Mouse (Mus musculus) heart, embryonic 10.5 days (tissue): ENCODE results near the gene Sord. TPM values are rescaled to one million over a fixed set of nuclear protein-coding genes. Genes with fewer than 3 reads are reported as not detected.
"Not testable (repeated sequence)": the region's sequence is repeated elsewhere in the genome, so short reads cannot be mapped to it uniquely, and the experiment has no call there.

Experiments used
- DNase-seq: peaks from one replicate; pipeline ENCODE4 v3.0.0-alpha.2; 2017; ENCODE audit warnings: low spot score
- H3K27ac ChIP-seq: fragments of 300-500 bp; sonication (generic); 2 replicates; pipeline ENCODE4 v1.5.1; 2016; ENCODE audit warnings: mild to moderate bottlenecking
- H3K27me3 ChIP-seq: fragments of 300-500 bp; sonication (generic); 2 replicates; pipeline ENCODE4 v1.6.1; 2016; ENCODE audit warnings: mild to moderate bottlenecking; ENCODE audit not compliant: poor library complexity, insufficient read depth, severe bottlenecking
- H3K36me3 ChIP-seq: fragments of 300-500 bp; sonication (generic); 2 replicates; pipeline ENCODE4 v1.6.1; 2016; ENCODE audit warnings: mild to moderate bottlenecking, moderate library complexity
- H3K4me1 ChIP-seq: fragments of 300-500 bp; sonication (generic); 2 replicates; pipeline ENCODE4 v1.6.1; 2016; ENCODE audit warnings: mild to moderate bottlenecking
- H3K4me3 ChIP-seq: fragments of 300-500 bp; sonication (generic); 2 replicates; pipeline ENCODE4 v1.5.1; 2016; ENCODE audit warnings: mild to moderate bottlenecking, moderate library complexity
- H3K9me3 ChIP-seq: fragments of 300-500 bp; sonication (generic); 2 replicates; pipeline ENCODE4 v1.6.1; 2016; ENCODE audit warnings: mild to moderate bottlenecking, moderate library complexity
- WGBS: fragments of 180-500 bp; shearing (Covaris S2); methylation state at CpG from one replicate; pipeline ENCODE4 v1.1.7; 2016; 5-methylcytosine and 5-hydroxymethylcytosine counted together
- polyA plus RNA-seq: library from polyadenylated mRNA; unstranded; fragments of >200 nt; fragmentation: Nextera tagmentation; extraction: Ambion mirVana; gene quantifications from 2 replicates; pipeline ENCODE4 v1.2.1, GENCODE M21; 2016

Sord gene
- polyA plus RNA-seq, result 40.8 and 41.3 TPM in 2 replicates

- peaks cover 8% of the 10 kb centered on the region for H3K4me1 ChIP-seq
- peak; percentile 95 for DNase-seq
- H3K9me3 ChIP-seq, result no peaks in the 10 kb centered on the region
- H3K36me3 ChIP-seq, result no peaks in the 10 kb centered on the region
- 2% methylated on average over 35 of the region's 35 CpGs for WGBS
- peak within 1 kb of the TSS; percentile 87 for H3K27ac ChIP-seq
- no peaks in the 10 kb centered on the region for H3K27me3 ChIP-seq
- H3K4me3 ChIP-seq, result peak within 1 kb of the TSS; percentile 74
Observed at GRCm38 (mm10) chr2:122234611-122235288, at the start of gene Sord. TSS of gene Sord (plus strand) at chr2:122234749.

GRCm38 (mm10) chr2:122185086-122185485, 49.5 kb upstream of the Sord start:
- no peak for DNase-seq
- no peaks in the 10 kb centered on the region for H3K9me3 ChIP-seq
- H3K4me1 ChIP-seq, result no peaks in the 10 kb centered on the region
- no peaks in the 10 kb centered on the region for H3K27me3 ChIP-seq
- no peak overlapping the region for H3K4me3 ChIP-seq
- H3K36me3 ChIP-seq, result no peaks in the 10 kb centered on the region
- 83% methylated on average over 4 of the region's 4 CpGs for WGBS
- no peak overlapping the region for H3K27ac ChIP-seq

GRCm38 (mm10) chr2:122186106-122186505, 48.4 kb upstream of the Sord start, which contains the start of the genes Patl2 and Terb2:
TSS of gene Patl2 (minus strand) at chr2:122186189.
TSS of gene Terb2 (plus strand) at chr2:122186272.
- Histone ChIP-seq H3K36me3 (no peaks in the 10 kb centered on the region), H3K27me3 (no peaks in the 10 kb centered on the region), H3K4me3 (no peak within 1 kb of the TSS), H3K9me3 (no peaks in the 10 kb centered on the region), H3K27ac (no peak within 1 kb of the TSS), H3K4me1 (no peaks in the 10 kb centered on the region)
- 76% methylated on average over 17 of the region's 17 CpGs for WGBS
- no peak for DNase-seq

- DNase-seq, result no peak
- Histone ChIP-seq H3K27me3 (no peaks in the 10 kb centered on the region), H3K9me3 (no peaks in the 10 kb centered on the region), H3K36me3 (no peaks in the 10 kb centered on the region), H3K4me3 (no peak overlapping the region), H3K27ac (no peak overlapping the region), H3K4me1 (no peaks in the 10 kb centered on the region)
- WGBS, result 88% methylated on average over 3 of the region's 3 CpGs
Observed at GRCm38 (mm10) chr2:122186751-122187150, 47.8 kb upstream of the Sord start.

GRCm38 (mm10) chr2:122191849-122192248, 42.7 kb upstream of the Sord start:
- no peak overlapping the region for H3K27ac ChIP-seq
- no peaks in the 10 kb centered on the region for H3K9me3 ChIP-seq
- no peak for DNase-seq
- no peaks in the 10 kb centered on the region for H3K36me3 ChIP-seq
- H3K27me3 ChIP-seq, result no peaks in the 10 kb centered on the region
- H3K4me3 ChIP-seq, result no peak overlapping the region
- H3K4me1 ChIP-seq, result no peaks in the 10 kb centered on the region
- WGBS, result 63% methylated on average over 3 of the region's 3 CpGs

- Histone ChIP-seq H3K27ac (no peak overlapping the region), H3K36me3 (no peaks in the 10 kb centered on the region), H3K27me3 (no peaks in the 10 kb centered on the region), H3K4me1 (no peaks in the 10 kb centered on the region), H3K9me3 (no peaks in the 10 kb centered on the region), H3K4me3 (no peak overlapping the region)
- DNase-seq, result no peak
- 62% methylated on average over 1 of the region's 1 CpGs for WGBS
Observed at GRCm38 (mm10) chr2:122194509-122194929, 40.0 kb upstream of the Sord start.

GRCm38 (mm10) chr2:122201501-122201900, 33.0 kb upstream of the Sord start:
- DNase-seq, result no peak
- Histone ChIP-seq H3K4me3 (no peak overlapping the region), H3K27me3 (no peaks in the 10 kb centered on the region), H3K27ac (no peak overlapping the region), H3K9me3 (no peaks in the 10 kb centered on the region), H3K4me1 (peaks cover under 1% of the 10 kb centered on the region; the same call in 1 of the 2 replicates), H3K36me3 (no peaks in the 10 kb centered on the region)
- 57% methylated on average over 1 of the region's 1 CpGs for WGBS

- 51% methylated on average over 2 of the region's 2 CpGs for WGBS
- H3K27ac ChIP-seq, result no peak overlapping the region
- H3K27me3 ChIP-seq, result no peaks in the 10 kb centered on the region
- no peak overlapping the region for H3K4me3 ChIP-seq
- no peak for DNase-seq
- H3K9me3 ChIP-seq, result no peaks in the 10 kb centered on the region
- no peaks in the 10 kb centered on the region for H3K36me3 ChIP-seq
- H3K4me1 ChIP-seq, result peaks cover 4% of the 10 kb centered on the region; the same call in 1 of the 2 replicates
Observed at GRCm38 (mm10) chr2:122206440-122207107, 28.0 kb upstream of the Sord start.

GRCm38 (mm10) chr2:122210534-122211228, 23.9 kb upstream of the Sord start:
- no peak for DNase-seq
- no peaks in the 10 kb centered on the region for H3K36me3 ChIP-seq
- H3K27ac ChIP-seq, result no peak overlapping the region
- peaks cover 4% of the 10 kb centered on the region; the same call in 1 of the 2 replicates for H3K4me1 ChIP-seq
- 73% methylated on average over 3 of the region's 3 CpGs for WGBS
- H3K4me3 ChIP-seq, result no peak overlapping the region
- no peaks in the 10 kb centered on the region for H3K9me3 ChIP-seq
- no peaks in the 10 kb centered on the region for H3K27me3 ChIP-seq

GRCm38 (mm10) chr2:122217075-122217474, 17.5 kb upstream of the Sord start:
- DNase-seq, H3K27ac ChIP-seq, H3K9me3 ChIP-seq, H3K27me3 ChIP-seq, H3K4me1 ChIP-seq, H3K4me3 ChIP-seq, H3K36me3 ChIP-seq: not testable (repeated sequence)
- WGBS, result 63% methylated on average over 4 of the region's 4 CpGs

GRCm38 (mm10) chr2:122218234-122218633, 16.3 kb upstream of the Sord start:
- WGBS, result 83% methylated on average over 2 of the region's 2 CpGs
- H3K36me3 ChIP-seq, result no peaks in the 10 kb centered on the region
- H3K27ac ChIP-seq, result no peak overlapping the region
- no peaks in the 10 kb centered on the region for H3K9me3 ChIP-seq
- DNase-seq, result no peak
- H3K27me3 ChIP-seq, result no peaks in the 10 kb centered on the region
- no peak overlapping the region for H3K4me3 ChIP-seq
- 0 out of 2 replicates have a peak, but pooled peaks cover 4% of the 10 kb centered on the region for H3K4me1 ChIP-seq

GRCm38 (mm10) chr2:122221378-122221777, 13.2 kb upstream of the Sord start:
- 16% methylated on average over 4 of the region's 4 CpGs for WGBS
- no peaks in the 10 kb centered on the region for H3K9me3 ChIP-seq
- H3K4me1 ChIP-seq, result 0 out of 2 replicates have a peak, but pooled peaks cover 4% of the 10 kb centered on the region
- H3K36me3 ChIP-seq, result no peaks in the 10 kb centered on the region
- DNase-seq, result no peak
- H3K27me3 ChIP-seq, result no peaks in the 10 kb centered on the region
- H3K4me3 ChIP-seq, result no peak overlapping the region
- no peak overlapping the region for H3K27ac ChIP-seq

GRCm38 (mm10) chr2:122221798-122222197, 12.8 kb upstream of the Sord start:
- WGBS, result 25% methylated on average over 5 of the region's 5 CpGs
- H3K9me3 ChIP-seq, result no peaks in the 10 kb centered on the region

More at GRCm38 (mm10) chr2:122221798-122222197, 12.8 kb upstream of the Sord start:
- no peak for DNase-seq
- Histone ChIP-seq H3K36me3 (no peaks in the 10 kb centered on the region), H3K27me3 (no peaks in the 10 kb centered on the region), H3K27ac (no peak overlapping the region), H3K4me1 (0 out of 2 replicates have a peak, but pooled peaks cover 4% of the 10 kb centered on the region), H3K4me3 (no peak overlapping the region)
